8 mouse cellular contexts compared by ENCODE assay signal in the genomic region with DNA sequence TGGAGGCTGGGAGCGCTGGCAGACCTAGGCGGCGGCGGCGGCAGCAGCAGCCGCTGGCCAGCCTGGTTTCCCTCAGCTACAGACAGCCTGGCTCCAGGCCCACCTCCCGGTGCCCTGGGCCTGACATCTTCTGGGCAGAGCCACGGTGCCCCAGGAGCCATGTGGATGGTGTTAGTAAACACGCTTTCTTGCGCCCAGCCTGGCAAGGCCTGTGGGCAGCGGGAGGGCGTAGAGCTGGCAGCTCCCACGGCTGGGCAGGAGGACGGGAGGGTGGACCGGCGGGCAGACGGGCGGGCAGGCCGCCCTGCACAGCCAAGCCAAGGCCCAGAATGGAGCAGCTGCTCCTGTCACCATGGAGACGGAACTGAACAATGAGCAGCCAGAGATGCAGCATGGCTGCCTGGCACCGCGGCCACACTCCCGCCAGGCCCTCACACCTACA. TPM values are rescaled to one million over a fixed set of nuclear protein-coding genes. Genes with fewer than 3 reads are reported as not detected.
DNase-seq lines count a peak whose midpoint lies in the region; ATAC-seq lines count a peak whose summit lies in the region.

No protein-coding gene starts in this region.

- H3K27me3 ChIP-seq in intestine, embryonic 16.5 days (replicated peaks; ENCODE audit: control insufficient read depth, insufficient read depth, low read length): no peaks in the 10 kb centered on the region
- H3K27me3 ChIP-seq in midbrain, embryonic 12.5 days: peaks cover 3% of the 10 kb centered on the region; the same call in 1 of the 2 replicates
- H3K27me3 ChIP-seq in stomach, embryonic 14.5 days (ENCODE audit: control insufficient read depth, insufficient read depth, low read length): no peaks in the 10 kb centered on the region

- 28% methylated on average over 23 of the region's 23 CpGs for WGBS in intestine, embryonic 16.5 days
- 4% methylated on average over 23 of the region's 23 CpGs for WGBS in midbrain, embryonic 12.5 days
- 13% methylated on average over 23 of the region's 23 CpGs for WGBS in stomach, embryonic 14.5 days

- peaks cover 5% of the 10 kb centered on the region for H3K4me1 ChIP-seq in intestine, embryonic 16.5 days (ENCODE audit: control insufficient read depth, insufficient read depth, low read length)
- peaks cover 38% of the 10 kb centered on the region for H3K4me1 ChIP-seq in midbrain, embryonic 12.5 days
- peaks cover 21% of the 10 kb centered on the region for H3K4me1 ChIP-seq in stomach, embryonic 14.5 days (ENCODE audit: control insufficient read depth, insufficient read depth, low read length)

- H3K4me2 ChIP-seq in intestine, embryonic 16.5 days (ENCODE audit: low read depth, low read length): peak overlapping the region; percentile 35
- H3K4me2 ChIP-seq in midbrain, embryonic 12.5 days (replicated peaks): peak overlapping the region; percentile 60
- peak overlapping the region; percentile 39 for H3K4me2 ChIP-seq in stomach, embryonic 14.5 days (replicated peaks; ENCODE audit: low read depth, low read length)

- peak; percentile 40 for DNase-seq in adrenal gland, adult 8-10 months
- DNase-seq in embryo, embryonic 9.5 days (ENCODE audit: extremely low spot score): peak; percentile 81
- peak; percentile 33 to 74 for DNase-seq in gastrocnemius, postnatal 4 days (ENCODE audit: low spot score in 2 of 2)
- peak; percentile 79 to 80 for DNase-seq in left cerebral cortex, adult 9 months (ENCODE audit: low spot score in 2 of 2)
- DNase-seq in spleen, adult 18-20 months: no peak

- H3K9ac ChIP-seq in intestine, embryonic 16.5 days (ENCODE audit: low read depth, low read length): peak overlapping the region; percentile 21; the same call in 1 of the 2 replicates
- H3K9ac ChIP-seq in midbrain, embryonic 12.5 days (replicated peaks): peak overlapping the region; percentile 74
- no peak overlapping the region for H3K9ac ChIP-seq in stomach, embryonic 14.5 days (replicated peaks; ENCODE audit: low read depth, low read length)

- no peak overlapping the region; the same call in 1 of the 2 replicates for H3K27ac ChIP-seq in intestine, embryonic 16.5 days (ENCODE audit: low read length)
- H3K27ac ChIP-seq in midbrain, embryonic 12.5 days (replicated peaks): peak overlapping the region; percentile 92
- peak overlapping the region; percentile 1; the same call in 1 of the 2 replicates for H3K27ac ChIP-seq in stomach, embryonic 14.5 days (ENCODE audit: low read length)

- no peaks in the 10 kb centered on the region for H3K9me3 ChIP-seq in intestine, embryonic 16.5 days (ENCODE audit: control insufficient read depth, low read length)
- H3K9me3 ChIP-seq in midbrain, embryonic 12.5 days: no peaks in the 10 kb centered on the region
- H3K9me3 ChIP-seq in stomach, embryonic 14.5 days (ENCODE audit: control insufficient read depth, low read depth, low read length): no peaks in the 10 kb centered on the region

- no peak overlapping the region for H3K4me3 ChIP-seq in intestine, embryonic 16.5 days (ENCODE audit: low read length)
- H3K4me3 ChIP-seq in midbrain, embryonic 12.5 days: peak overlapping the region; percentile 29
- 0 out of 2 replicates have a peak overlapping the region, but pooled peaks have one; percentile 5 for H3K4me3 ChIP-seq in stomach, embryonic 14.5 days (ENCODE audit: low read depth, low read length)

- no peaks in the 10 kb centered on the region for H3K36me3 ChIP-seq in intestine, embryonic 16.5 days (ENCODE audit: control insufficient read depth, insufficient read depth, low read length)
- H3K36me3 ChIP-seq in midbrain, embryonic 12.5 days: no peaks in the 10 kb centered on the region
- H3K36me3 ChIP-seq in stomach, embryonic 14.5 days (ENCODE audit: control insufficient read depth, insufficient read depth, low read length): no peaks in the 10 kb centered on the region

- ATAC-seq in intestine, embryonic 16.5 days: peak; percentile 83
- ATAC-seq in midbrain, embryonic 12.5 days (ENCODE audit: low FRiP score, low read depth): peak; percentile 97
- ATAC-seq in stomach, embryonic 14.5 days (ENCODE audit: insufficient number of reproducible peaks, insufficient read depth, low FRiP score, low read depth): peak; percentile 84

RNA-seq across cellular contexts. Expression of a gene that starts 37.2 kb away (rescaled TPM):
- total RNA-seq in adrenal gland, adult 8-10 months (2022): 1 to 10 TPM; 5.4 to 7.0 (median 6.4) TPM
- total RNA-seq in gastrocnemius, postnatal 4 days (2021): 1 to 10 TPM; 6.1 to 7.9 TPM
- polyA plus RNA-seq in intestine, embryonic 16.5 days (2015; fragmentation: Nextera tagmentation; extraction: Ambion mirVana): 60.7 and 66.4 TPM in 2 replicates
- polyA plus RNA-seq in midbrain, embryonic 12.5 days (2016; fragmentation: Nextera tagmentation; extraction: Ambion mirVana): 94.0 and 101 TPM in 2 replicates
- polyA plus RNA-seq in stomach, embryonic 14.5 days (2014; fragmentation: Nextera tagmentation; extraction: Ambion mirVana): 47.6 and 47.9 TPM in 2 replicates

Comparison
In these comparisons a context has a peak if more than half of its experiments do, and no peak if none do; other contexts are left out.
1. DNase-seq: peak in adrenal gland, adult 8-10 months (single experiment), embryo, embryonic 9.5 days (single experiment), gastrocnemius, postnatal 4 days (2 of 2) and left cerebral cortex, adult 9 months (2 of 2); none in spleen, adult 18-20 months (0 of 2).
2. Peak in every context shown above with its lines, with median percentiles within 50 percentile points of each other: ATAC-seq and H3K4me2 ChIP-seq.